Mouse (Mus musculus) induced T-regulatory cell, adult 2 months (primary cell): ENCODE data around the gene Taok2.
"Not testable (repeated sequence)": the region's sequence is repeated elsewhere in the genome, so short reads cannot be mapped to it uniquely, and the experiment has no call there.

ENCODE experiments used
- DNase-seq: peaks from one replicate; pipeline ENCODE4 v3.0.0-alpha.2; 2012; ENCODE audit warnings: low read depth

Taok2 gene

GRCm38 (mm10) chr7:126884286-126885164 is at the start of gene Taok2:
Gene Taok2, minus strand, starts transcription at chr7:126884703.
- peak; percentile 96 for DNase-seq

GRCm38 (mm10) chr7:126932652-126933051 is 48.1 kb upstream of the Taok2 start:
- DNase-seq, result no peak

DNA sequence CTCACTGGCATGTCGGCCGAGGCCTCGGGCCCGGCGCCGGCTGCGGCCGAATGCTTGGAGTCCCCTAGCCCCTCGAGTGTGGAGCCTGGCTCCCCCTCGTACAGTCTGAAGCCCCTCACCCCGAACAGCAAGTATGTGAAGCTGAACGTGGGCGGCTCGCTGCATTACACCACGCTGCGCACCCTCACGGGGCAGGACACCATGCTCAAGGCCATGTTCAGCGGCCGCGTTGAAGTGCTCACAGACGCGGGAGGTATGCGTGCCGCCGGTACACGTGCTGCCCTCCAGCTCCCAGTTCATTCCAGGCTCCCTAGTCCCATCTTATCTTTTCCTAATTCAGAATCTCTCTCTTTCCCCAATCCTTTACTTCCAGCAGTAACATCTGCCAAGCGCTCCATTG is 44.5 kb upstream of the Taok2 start:
- DNase-seq, result no peak

- peak; percentile 96 for DNase-seq
These were observed 44.0 kb upstream of the Taok2 start, which contains the start of gene Kctd13 for GRCm38 (mm10) chr7:126928384-126929037. Gene Kctd13, plus strand, starts transcription at chr7:126928879.

GRCm38 (mm10) chr7:126926299-126926698 is 41.8 kb upstream of the Taok2 start:
- peak; percentile 38 for DNase-seq

DNA sequence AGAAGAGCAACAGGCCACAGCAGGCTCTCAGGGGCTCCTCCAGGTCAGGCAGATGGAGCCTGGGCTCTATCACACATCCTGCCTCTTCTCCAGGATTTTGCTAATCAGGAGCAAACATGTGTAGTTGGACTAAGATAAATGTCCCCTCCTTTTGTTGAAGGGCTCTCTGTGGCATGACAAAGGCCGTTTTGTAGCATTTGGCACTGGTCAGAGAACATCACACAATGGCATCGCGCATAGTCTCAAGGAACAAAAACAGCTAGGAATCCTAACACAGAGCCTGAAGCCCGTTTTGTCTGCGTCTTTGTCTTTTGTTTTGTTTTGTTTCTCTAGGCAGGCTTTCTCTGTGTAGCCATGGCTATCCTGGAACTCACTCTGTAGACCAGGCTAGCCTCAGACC is 39.5 kb upstream of the Taok2 start:
- DNase-seq, result no peak

- DNase-seq, result no peak
These were observed 38.1 kb upstream of the Taok2 start, which contains the start of gene Tmem219 for GRCm38 (mm10) chr7:126922624-126923060. Gene Tmem219, minus strand, starts transcription at chr7:126922917.

- no peak for DNase-seq
These were observed 37.1 kb upstream of the Taok2 start for GRCm38 (mm10) chr7:126921563-126921962.

DNA sequence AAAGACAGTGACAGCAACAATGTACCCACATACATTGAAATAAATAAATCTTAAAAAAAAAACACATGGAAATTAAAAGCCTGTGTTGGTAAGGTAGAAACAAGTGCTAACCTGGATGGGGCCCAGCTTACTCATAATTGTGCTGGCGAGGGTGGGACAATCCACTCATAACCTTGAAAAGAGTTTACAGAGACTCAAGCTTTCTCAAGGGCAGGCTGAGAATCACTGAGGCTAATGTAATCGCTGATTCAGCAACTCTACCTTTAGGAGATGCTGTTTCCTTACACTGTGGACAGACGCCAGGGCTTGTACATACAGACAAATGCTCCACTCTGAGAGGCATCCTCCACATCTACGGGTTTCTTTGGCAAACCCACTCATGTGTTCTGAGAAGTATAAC is 35.5 kb upstream of the Taok2 start:
- DNase-seq, result no peak

DNA sequence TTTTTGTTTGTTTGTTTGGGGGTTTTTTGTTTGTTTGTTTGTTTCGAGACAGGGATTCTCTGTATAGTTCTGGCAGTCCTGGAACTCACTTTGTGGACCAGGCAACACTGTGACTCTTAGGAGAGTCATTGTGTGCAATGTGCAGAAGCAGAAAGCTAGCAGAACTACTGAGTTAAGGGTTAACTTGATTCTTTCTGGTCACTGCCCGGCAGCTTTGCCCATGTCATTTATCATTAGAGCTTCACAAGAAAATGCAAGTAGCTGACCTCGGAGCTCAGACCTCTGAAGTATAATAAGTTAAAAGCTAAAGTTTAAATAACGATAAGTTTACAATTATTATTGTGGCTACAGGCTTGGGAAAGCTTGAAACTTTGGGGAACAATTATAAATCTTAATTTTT is 33.9 kb upstream of the Taok2 start:
- DNase-seq, result not testable (repeated sequence)

DNA sequence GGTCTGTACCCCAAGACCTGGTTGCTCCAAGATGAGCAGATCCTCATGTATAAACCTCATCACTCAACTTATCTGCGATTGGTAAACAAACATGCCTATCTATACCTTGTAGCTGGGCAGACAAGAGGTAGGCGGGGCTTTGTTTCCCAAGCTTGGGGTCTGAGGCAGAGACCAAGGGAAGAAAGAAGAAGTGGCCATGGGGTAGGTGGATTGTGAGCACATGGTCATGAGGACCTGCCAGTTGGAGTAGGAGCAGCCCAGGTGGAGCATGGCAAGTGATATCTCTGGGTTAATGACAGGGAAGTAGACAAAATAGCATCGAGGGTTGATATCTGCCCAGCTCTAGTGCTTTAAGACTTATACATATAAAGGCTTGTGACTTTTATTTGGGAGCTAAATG is 30.3 kb upstream of the Taok2 start:
- DNase-seq, result no peak

DNA sequence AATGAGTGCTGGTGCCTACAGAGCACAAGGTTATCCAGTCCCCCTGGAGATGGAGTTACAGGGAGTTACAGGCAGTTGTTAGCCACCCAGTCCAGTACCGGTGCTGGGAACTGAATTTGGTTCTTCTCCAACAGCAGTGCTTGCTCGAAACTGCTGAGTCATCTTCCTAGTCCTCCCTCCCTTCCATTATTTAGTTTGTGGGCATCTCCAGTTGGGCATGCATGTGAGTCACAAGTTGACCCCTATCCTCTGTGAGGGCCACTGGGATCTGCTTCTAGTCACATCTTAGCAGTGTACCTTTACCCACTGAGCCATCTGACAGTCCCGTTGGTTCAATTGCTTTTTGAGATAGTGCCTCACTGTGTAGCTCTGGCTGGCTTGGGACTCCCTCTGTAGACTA is 21.1 kb upstream of the Taok2 start:
- no peak for DNase-seq

- not testable (repeated sequence) for DNase-seq
These were observed 15.3 kb upstream of the Taok2 start for GRCm38 (mm10) chr7:126899781-126900180.

DNA sequence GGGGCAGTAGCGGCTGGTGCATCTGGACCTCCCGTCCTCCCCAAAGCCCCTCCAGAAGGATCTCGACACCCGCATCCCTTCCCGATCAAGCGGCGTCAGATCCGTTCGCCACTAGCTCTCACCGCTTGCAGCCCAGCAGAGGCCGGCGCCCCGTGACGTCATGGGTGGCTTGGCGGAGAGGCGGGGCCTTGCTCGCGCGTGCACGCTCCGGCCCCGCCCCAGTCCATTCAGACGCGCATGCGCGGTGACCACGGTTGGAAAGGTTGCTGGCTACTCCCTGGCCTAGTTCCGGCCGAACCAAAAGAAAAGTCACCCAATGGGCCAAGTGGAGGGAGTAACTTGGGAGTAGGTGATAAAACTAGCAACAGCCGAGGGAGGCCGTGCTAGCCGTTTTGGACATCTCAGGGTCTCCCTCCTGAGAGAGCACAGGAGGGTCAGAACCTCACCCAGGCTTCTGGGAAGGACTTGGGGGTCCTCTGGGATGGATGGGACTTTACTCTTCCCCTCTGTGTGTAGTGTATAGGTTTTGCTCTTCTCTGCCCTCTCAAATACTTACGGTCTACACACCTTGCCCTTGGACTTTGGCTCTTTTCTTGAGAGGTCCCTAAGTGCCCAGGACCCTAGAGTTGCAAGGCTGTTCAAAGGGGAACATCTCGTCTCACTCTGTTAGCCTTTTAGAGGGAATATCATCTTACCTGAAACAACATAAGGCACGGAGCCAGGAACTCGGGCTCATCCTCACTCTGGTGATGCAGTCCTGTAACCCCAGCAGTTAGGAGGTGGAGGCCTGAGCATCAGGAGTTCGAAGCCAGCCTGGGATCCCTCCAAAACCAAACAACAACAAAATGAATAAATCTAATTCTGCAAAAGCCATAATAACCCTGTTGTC is 13.8 kb upstream of the Taok2 start:
- DNase-seq, result peak; percentile 95

GRCm38 (mm10) chr7:126897390-126898101 is 13.0 kb upstream of the Taok2 start:
- DNase-seq, result peak; percentile 65

- no peak for DNase-seq
These were observed 12.4 kb upstream of the Taok2 start for GRCm38 (mm10) chr7:126896912-126897311.

DNA sequence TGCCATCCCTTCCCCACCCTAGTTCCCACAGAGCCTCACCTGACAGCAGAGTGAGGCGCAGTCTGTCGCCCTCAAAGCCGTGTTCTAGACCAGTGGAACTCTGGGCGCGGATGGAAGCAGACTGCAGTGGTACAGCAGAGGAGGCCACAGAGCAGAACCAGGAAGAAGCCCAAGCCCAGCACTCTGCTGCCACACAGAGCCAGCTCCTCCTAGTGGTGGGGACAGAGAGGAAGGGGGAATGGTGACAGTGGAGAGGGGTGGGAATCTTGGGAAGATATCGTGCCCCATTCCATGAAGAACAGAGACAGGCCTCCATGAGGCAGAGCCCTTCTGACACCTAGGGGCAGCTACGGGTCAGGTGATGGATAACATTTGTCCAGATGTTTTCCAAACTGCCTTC is 4.3 kb upstream of the Taok2 start:
- DNase-seq, result peak; percentile 22

DNA sequence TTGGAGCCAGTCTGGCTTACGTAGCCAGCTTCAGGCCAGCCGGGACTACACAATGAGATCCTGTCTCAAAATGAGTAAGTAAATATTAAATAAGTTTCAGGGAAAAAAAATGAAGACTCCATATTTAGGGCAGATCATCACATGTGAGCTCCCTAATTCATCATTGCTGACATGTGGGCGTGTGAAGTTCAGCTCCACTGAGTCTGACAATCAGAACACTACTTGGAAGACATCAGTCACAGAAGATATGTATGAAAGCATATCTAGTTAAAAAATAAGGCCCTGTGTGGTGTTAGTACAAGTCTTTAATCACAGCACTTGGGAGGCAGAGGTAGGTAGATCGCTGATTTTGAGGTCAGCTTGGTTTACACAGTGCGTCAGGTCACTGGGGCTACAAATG is 2.8 kb upstream of the Taok2 start:
- DNase-seq, result no peak

GRCm38 (mm10) chr7:126883731-126884181 is 747 bp downstream of the Taok2 start:
- peak; percentile 44 for DNase-seq

- no peak for DNase-seq
These were observed 3.5 kb downstream of the Taok2 start for GRCm38 (mm10) chr7:126881040-126881439.

- DNase-seq, result no peak
These were observed 7.3 kb downstream of the Taok2 start for GRCm38 (mm10) chr7:126877239-126877638.
